Mouse (Mus musculus) hindbrain, embryonic 11.5 days (tissue): ENCODE measurements at regions not wholly inside any gene's neighbourhood (a gene's known extent, or its start where the extent isn't known, plus 50 kb on each side); places are given as distances from the start of the nearest gene placed in this dataset.

Source experiments
- ATAC-seq: fragments of 200-750 bp; cut with Nextera tagmentation; 2 replicates; pipeline ENCODE4 v1.8.0; 2017; ENCODE audit warnings: mild to moderate bottlenecking, moderate TSS enrichment, moderate library complexity; ENCODE audit not compliant: low FRiP score
- DNase-seq: peaks from one replicate; pipeline ENCODE4 v3.0.0-alpha.2; 2015; ENCODE audit warnings: low spot score
- H3K27ac ChIP-seq: fragments of 300-500 bp; sonication (generic); 2 replicates; pipeline ENCODE4 v1.5.1; 2014; ENCODE audit warnings: mild to moderate bottlenecking, low read depth, low read length
- H3K27me3 ChIP-seq: fragments of 300-500 bp; sonication (generic); 2 replicates; pipeline ENCODE4 v1.6.1; 2014; ENCODE audit warnings: mild to moderate bottlenecking, low read length, moderate library complexity, mixed read lengths; ENCODE audit not compliant: control insufficient read depth, insufficient read depth
- H3K36me3 ChIP-seq: fragments of 300-500 bp; sonication (generic); 2 replicates; pipeline ENCODE4 v1.6.1; 2014; ENCODE audit warnings: mild to moderate bottlenecking, low read length, moderate library complexity, mixed read lengths; ENCODE audit not compliant: control insufficient read depth, insufficient read depth
- H3K4me1 ChIP-seq: fragments of 300-500 bp; sonication (generic); replicated peaks from 2 replicates; pipeline ENCODE4 v1.6.1; 2014; ENCODE audit warnings: low read length, mixed read lengths; ENCODE audit not compliant: control insufficient read depth, insufficient read depth
- H3K4me2 ChIP-seq: fragments of 300-500 bp; sonication (generic); replicated peaks from 2 replicates; pipeline ENCODE4 v1.6.1; 2014; ENCODE audit warnings: mild to moderate bottlenecking, low read depth, low read length
- H3K4me3 ChIP-seq: fragments of 300-500 bp; sonication (generic); 2 replicates; pipeline ENCODE4 v1.5.1; 2014; ENCODE audit warnings: low read depth, low read length
- H3K9ac ChIP-seq: fragments of 300-500 bp; sonication (generic); 2 replicates; pipeline ENCODE4 v1.6.1; 2014; ENCODE audit warnings: low read depth, low read length
- H3K9me3 ChIP-seq: fragments of 300-500 bp; sonication (generic); 2 replicates; pipeline ENCODE4 v1.6.1; 2016; ENCODE audit warnings: low read length; ENCODE audit not compliant: control insufficient read depth
- WGBS: fragments of 180-500 bp; shearing (Covaris S2); extraction: QIAGEN DNeasy Blood & Tissue Kit; methylation state at CpG from one replicate; pipeline ENCODE4 v1.1.7; 2014; 5-methylcytosine and 5-hydroxymethylcytosine counted together

GRCm38 (mm10) chr9:88030509-88031148 lies 296.4 kb upstream of the Nt5e start:
- H3K4me2 ChIP-seq: no peak overlapping the region
- no peak for ATAC-seq
- no peaks in the 10 kb centered on the region for H3K4me1 ChIP-seq
- H3K36me3 ChIP-seq: no peaks in the 10 kb centered on the region
- no peak overlapping the region for H3K9ac ChIP-seq
- 91% methylated on average over 6 of the region's 6 CpGs for WGBS
- no peak overlapping the region for H3K4me3 ChIP-seq
- DNase-seq: no peak
- H3K9me3 ChIP-seq: no peaks in the 10 kb centered on the region
- H3K27me3 ChIP-seq: no peaks in the 10 kb centered on the region
- H3K27ac ChIP-seq: no peak overlapping the region

- Histone ChIP-seq H3K36me3 (no peaks in the 10 kb centered on the region), H3K27me3 (no peaks in the 10 kb centered on the region), H3K9me3 (no peaks in the 10 kb centered on the region), H3K9ac (no peak overlapping the region), H3K4me2 (no peak overlapping the region), H3K4me1 (no peaks in the 10 kb centered on the region), H3K27ac (no peak overlapping the region), H3K4me3 (no peak overlapping the region)
- 93% methylated on average over 7 of the region's 7 CpGs for WGBS
- DNase-seq (no peak), ATAC-seq (no peak)
These were observed 289.4 kb upstream of the Nt5e start for GRCm38 (mm10) chr9:88037560-88037959.

GRCm38 (mm10) chr9:88049270-88049669 lies 277.7 kb upstream of the Nt5e start:
- H3K27ac ChIP-seq: no peak overlapping the region
- H3K4me2 ChIP-seq: no peak overlapping the region
- no peak overlapping the region for H3K4me3 ChIP-seq
- no peak overlapping the region for H3K9ac ChIP-seq
- no peaks in the 10 kb centered on the region for H3K9me3 ChIP-seq
- ATAC-seq (no peak), DNase-seq (no peak)
- no peaks in the 10 kb centered on the region for H3K4me1 ChIP-seq
- 71% methylated on average over 13 of the region's 13 CpGs for WGBS
- no peaks in the 10 kb centered on the region for H3K27me3 ChIP-seq
- H3K36me3 ChIP-seq: no peaks in the 10 kb centered on the region

DNA sequence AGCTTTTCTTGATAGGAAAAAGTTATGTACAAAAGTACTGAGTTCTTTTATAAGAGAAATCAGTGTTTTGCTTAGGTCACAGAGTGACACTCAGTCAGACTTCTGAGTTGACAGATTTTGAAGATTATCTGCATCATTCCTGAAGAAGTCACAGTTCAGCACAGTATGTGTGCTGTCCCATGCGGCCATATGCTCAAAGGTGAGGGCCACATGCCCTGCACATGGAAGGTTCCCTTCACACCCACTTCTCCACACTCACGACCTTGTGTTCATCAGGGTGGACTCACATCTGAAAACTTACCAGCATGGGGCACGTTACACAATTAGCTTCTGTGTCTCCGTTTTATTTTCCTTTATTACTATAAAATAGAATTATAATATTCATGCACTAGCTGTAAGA lies 277.2 kb upstream of the Nt5e start:
- H3K4me2 ChIP-seq: no peak overlapping the region
- no peaks in the 10 kb centered on the region for H3K27me3 ChIP-seq
- no peak overlapping the region for H3K9ac ChIP-seq
- H3K4me3 ChIP-seq: no peak overlapping the region
- no peak for DNase-seq
- H3K36me3 ChIP-seq: no peaks in the 10 kb centered on the region
- no peaks in the 10 kb centered on the region for H3K4me1 ChIP-seq
- no peak for ATAC-seq
- 81% methylated on average over 4 of the region's 4 CpGs for WGBS
- H3K27ac ChIP-seq: no peak overlapping the region
- no peaks in the 10 kb centered on the region for H3K9me3 ChIP-seq

- no peak overlapping the region for H3K4me2 ChIP-seq
These were observed 268.4 kb upstream of the Nt5e start for GRCm38 (mm10) chr9:88058551-88058950.

GRCm38 (mm10) chr9:88059005-88059404 lies 268.0 kb upstream of the Nt5e start:
- DNase-seq (no peak), ATAC-seq (no peak; the same call in 1 of the 2 replicates)
- 84% methylated on average over 3 of the region's 3 CpGs for WGBS
- Histone ChIP-seq H3K27ac (no peak overlapping the region), H3K9ac (no peak overlapping the region), H3K27me3 (no peaks in the 10 kb centered on the region), H3K4me3 (no peak overlapping the region), H3K9me3 (no peaks in the 10 kb centered on the region), H3K36me3 (no peaks in the 10 kb centered on the region), H3K4me1 (no peaks in the 10 kb centered on the region), H3K4me2 (no peak overlapping the region)

More at GRCm38 (mm10) chr9:88058551-88058950, 268.4 kb upstream of the Nt5e start:
- H3K4me3 ChIP-seq: no peak overlapping the region
- H3K9me3 ChIP-seq: no peaks in the 10 kb centered on the region
- no peak overlapping the region for H3K27ac ChIP-seq
- DNase-seq (no peak), ATAC-seq (no peak)
- H3K27me3 ChIP-seq: no peaks in the 10 kb centered on the region
- WGBS: 75% methylated on average over 4 of the region's 4 CpGs
- H3K36me3 ChIP-seq: no peaks in the 10 kb centered on the region
- H3K4me1 ChIP-seq: no peaks in the 10 kb centered on the region
- no peak overlapping the region for H3K9ac ChIP-seq

DNA sequence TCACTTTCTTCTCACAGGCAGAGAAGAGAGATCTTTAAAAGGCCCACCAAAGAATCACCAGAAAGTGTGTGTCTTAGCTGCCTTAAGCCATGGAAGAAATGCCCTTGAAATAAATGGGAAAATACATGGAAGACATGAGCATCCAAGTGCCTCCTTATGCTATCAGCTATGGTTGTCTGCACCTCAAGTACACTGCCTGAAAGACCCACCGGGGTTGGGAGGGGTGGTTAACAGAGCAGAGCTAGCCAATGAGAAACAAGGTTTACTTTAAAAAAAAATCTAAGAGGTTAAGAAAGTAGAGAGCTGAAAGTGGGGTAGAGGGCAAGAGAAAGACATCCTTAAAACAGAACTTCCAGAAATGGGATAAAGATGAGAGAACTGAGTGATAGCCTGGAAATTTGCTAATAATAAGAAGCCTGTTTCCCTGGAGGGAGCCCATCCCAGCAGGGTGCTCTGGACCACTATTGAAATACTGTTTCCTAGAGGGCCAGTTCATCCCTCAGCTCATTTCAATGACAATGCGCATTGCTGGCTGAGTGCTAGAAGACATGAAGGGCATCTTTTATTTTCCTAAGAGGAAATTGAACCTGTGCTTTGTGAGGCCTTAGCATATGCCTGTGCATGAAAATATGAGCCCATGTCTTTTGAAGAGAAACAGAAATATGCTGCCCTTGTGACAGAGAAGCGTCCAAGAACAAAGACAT lies 262.9 kb upstream of the Nt5e start:
- WGBS: 31% methylated on average over 3 of the region's 3 CpGs
- Histone ChIP-seq H3K27me3 (no peaks in the 10 kb centered on the region), H3K36me3 (no peaks in the 10 kb centered on the region), H3K27ac (no peak overlapping the region), H3K4me1 (0 out of 2 replicates have a peak, but pooled peaks cover 4% of the 10 kb centered on the region), H3K4me2 (no peak overlapping the region), H3K9me3 (no peaks in the 10 kb centered on the region), H3K9ac (no peak overlapping the region), H3K4me3 (no peak overlapping the region)
- peak; percentile 59 for ATAC-seq
- peak; percentile 19 for DNase-seq

- H3K4me3 ChIP-seq: no peak overlapping the region
- 0 out of 2 replicates have a peak, but pooled peaks cover 4% of the 10 kb centered on the region for H3K4me1 ChIP-seq
- no peak overlapping the region for H3K27ac ChIP-seq
- H3K9me3 ChIP-seq: no peaks in the 10 kb centered on the region
- H3K27me3 ChIP-seq: no peaks in the 10 kb centered on the region
- H3K9ac ChIP-seq: no peak overlapping the region
- WGBS: 69% methylated on average over 4 of the region's 4 CpGs
- H3K4me2 ChIP-seq: no peak overlapping the region
- no peak for ATAC-seq
- no peaks in the 10 kb centered on the region for H3K36me3 ChIP-seq
- DNase-seq: no peak
These were observed 261.9 kb upstream of the Nt5e start for GRCm38 (mm10) chr9:88065057-88065456.

GRCm38 (mm10) chr9:88065777-88066176 lies 261.2 kb upstream of the Nt5e start:
- no peak overlapping the region for H3K4me3 ChIP-seq
- H3K9me3 ChIP-seq: no peaks in the 10 kb centered on the region
- H3K36me3 ChIP-seq: no peaks in the 10 kb centered on the region
- H3K4me2 ChIP-seq: no peak overlapping the region
- DNase-seq (no peak), ATAC-seq (no peak)
- 0 out of 2 replicates have a peak, but pooled peaks cover 4% of the 10 kb centered on the region for H3K4me1 ChIP-seq
- H3K27me3 ChIP-seq: no peaks in the 10 kb centered on the region
- no peak overlapping the region for H3K9ac ChIP-seq
- WGBS: 85% methylated on average over 7 of the region's 7 CpGs
- H3K27ac ChIP-seq: no peak overlapping the region
